22 mouse cellular contexts compared by ENCODE assay signal in genomic region chr14:80528419-80529028, GRCm38 (mm10).
DNase-seq lines count a peak whose midpoint lies in the region; ATAC-seq and TF ChIP-seq lines count a peak whose summit lies in the region.
"Had no signal": no experiment of that assay in that cellular context is flagged by ENCODE, and none has a peak within 500 bp of the region (broad histone marks: within the 10 kb centered on the region; RNA-seq: fewer than 3 reads in every experiment).

No protein-coding gene starts in this region.

- no peaks in the 10 kb centered on the region for H3K4me1 ChIP-seq in forebrain, embryonic 11.5 days (replicated peaks; ENCODE audit: control insufficient read depth, insufficient read depth, low read length)
- no peaks in the 10 kb centered on the region for H3K4me1 ChIP-seq in forebrain, embryonic 15.5 days
- H3K4me1 ChIP-seq in midbrain, embryonic 10.5 days, result peaks cover 23% of the 10 kb centered on the region
- no peaks in the 10 kb centered on the region for H3K4me1 ChIP-seq in midbrain, postnatal 0 days (ENCODE audit: insufficient read depth, low read length)
- H3K4me1 ChIP-seq in midbrain, embryonic 13.5 days (replicated peaks), result peaks cover 7% of the 10 kb centered on the region; the same call in 1 of the 2 replicates
- H3K4me1 ChIP-seq: embryonic facial prominence, embryonic 13.5 days; heart, embryonic 12.5 days; hindbrain, embryonic 10.5 days had no signal

- 20% methylated on average over 9 of the region's 9 CpGs for WGBS in forebrain, embryonic 11.5 days
- WGBS in forebrain, embryonic 15.5 days, result 12% methylated on average over 9 of the region's 9 CpGs
- 25% methylated on average over 9 of the region's 9 CpGs for WGBS in midbrain, embryonic 10.5 days
- 14% methylated on average over 9 of the region's 9 CpGs for WGBS in midbrain, postnatal 0 days
- WGBS in midbrain, embryonic 13.5 days, result 13% methylated on average over 9 of the region's 9 CpGs

- no peaks in the 10 kb centered on the region for H3K36me3 ChIP-seq in forebrain, embryonic 11.5 days (ENCODE audit: control insufficient read depth, insufficient read depth, low read length)
- H3K36me3 ChIP-seq in forebrain, embryonic 15.5 days, result no peaks in the 10 kb centered on the region
- H3K36me3 ChIP-seq in midbrain, embryonic 10.5 days, result no peaks in the 10 kb centered on the region
- H3K36me3 ChIP-seq in midbrain, postnatal 0 days (ENCODE audit: insufficient read depth, low read length), result no peaks in the 10 kb centered on the region
- H3K36me3 ChIP-seq in midbrain, embryonic 13.5 days, result no peaks in the 10 kb centered on the region
- H3K36me3 ChIP-seq: embryonic facial prominence, embryonic 13.5 days; heart, embryonic 12.5 days; hindbrain, embryonic 10.5 days had no signal

- H3K9ac ChIP-seq in forebrain, embryonic 11.5 days (ENCODE audit: low read length), result no peak overlapping the region
- H3K9ac ChIP-seq in forebrain, embryonic 15.5 days (replicated peaks), result no peak overlapping the region
- H3K9ac ChIP-seq in midbrain, postnatal 0 days (replicated peaks; ENCODE audit: low read length, poor library complexity, severe bottlenecking), result no peak overlapping the region
- no peak overlapping the region for H3K9ac ChIP-seq in midbrain, embryonic 13.5 days (replicated peaks)
- H3K9ac ChIP-seq: embryonic facial prominence, embryonic 13.5 days; heart, embryonic 12.5 days; hindbrain, embryonic 14.5 days had no signal

- no peaks in the 10 kb centered on the region; the same call in 1 of the 2 replicates for H3K27me3 ChIP-seq in forebrain, embryonic 11.5 days (ENCODE audit: control insufficient read depth, insufficient read depth, low read length)
- no peaks in the 10 kb centered on the region for H3K27me3 ChIP-seq in forebrain, embryonic 15.5 days
- H3K27me3 ChIP-seq in midbrain, embryonic 10.5 days (ENCODE audit: low read depth, poor library complexity, severe bottlenecking), result peaks cover 32% of the 10 kb centered on the region; the same call in 1 of the 2 replicates
- no peaks in the 10 kb centered on the region for H3K27me3 ChIP-seq in midbrain, postnatal 0 days (ENCODE audit: insufficient read depth, low read length)
- peaks cover 14% of the 10 kb centered on the region; the same call in 1 of the 2 replicates for H3K27me3 ChIP-seq in midbrain, embryonic 13.5 days
- H3K27me3 ChIP-seq: CH12.LX; embryonic facial prominence, embryonic 13.5 days; heart, embryonic 12.5 days had no signal

- ATAC-seq in forebrain, embryonic 11.5 days (replicated peaks; ENCODE audit: low FRiP score), result peak; percentile 82
- no peak for ATAC-seq in forebrain, embryonic 15.5 days (replicated peaks)
- ATAC-seq in midbrain, postnatal 0 days (ENCODE audit: low FRiP score), result no peak
- peak; percentile 89 for ATAC-seq in midbrain, embryonic 13.5 days
- no peak for ATAC-seq in inflammation-experienced regulatory T-cells, adult 6 months
- ATAC-seq: activated CD4-positive, CD25-positive, alpha-beta regulatory T cell, adult 4 months; intestine, embryonic 16.5 days; Patski had no signal

- H3K4me2 ChIP-seq in forebrain, embryonic 11.5 days (ENCODE audit: low read depth, low read length, severe bottlenecking), result no peak overlapping the region
- no peak overlapping the region for H3K4me2 ChIP-seq in forebrain, embryonic 15.5 days (replicated peaks)
- H3K4me2 ChIP-seq in midbrain, postnatal 0 days (ENCODE audit: low read depth, low read length, poor library complexity, severe bottlenecking), result no peak overlapping the region
- H3K4me2 ChIP-seq in midbrain, embryonic 13.5 days (replicated peaks), result no peak overlapping the region; the same call in 1 of the 2 replicates
- H3K4me2 ChIP-seq: embryonic facial prominence, embryonic 13.5 days; heart, embryonic 12.5 days; hindbrain, embryonic 14.5 days had no signal

- no peak overlapping the region for H3K27ac ChIP-seq in forebrain, embryonic 11.5 days (ENCODE audit: low read depth, low read length)
- H3K27ac ChIP-seq in forebrain, embryonic 15.5 days (replicated peaks), result no peak overlapping the region
- no peak overlapping the region for H3K27ac ChIP-seq in midbrain, embryonic 10.5 days (replicated peaks)
- H3K27ac ChIP-seq in midbrain, postnatal 0 days (ENCODE audit: low read depth, low read length), result no peak overlapping the region
- no peak overlapping the region for H3K27ac ChIP-seq in midbrain, embryonic 13.5 days
- H3K27ac ChIP-seq: embryonic facial prominence, embryonic 13.5 days; heart, adult 2 months; hindbrain, embryonic 10.5 days; hindbrain, embryonic 14.5 days had no signal

- H3K4me3 ChIP-seq in forebrain, embryonic 11.5 days (ENCODE audit: low read depth, low read length), result no peak overlapping the region
- no peak overlapping the region for H3K4me3 ChIP-seq in forebrain, embryonic 15.5 days
- H3K4me3 ChIP-seq in midbrain, embryonic 10.5 days, result no peak overlapping the region
- no peak overlapping the region for H3K4me3 ChIP-seq in midbrain, postnatal 0 days (ENCODE audit: low read depth, low read length)
- H3K4me3 ChIP-seq in midbrain, embryonic 13.5 days (replicated peaks), result no peak overlapping the region
- H3K4me3 ChIP-seq: embryonic facial prominence, embryonic 13.5 days; heart, adult 2 months; heart, embryonic 12.5 days; hindbrain, embryonic 10.5 days had no signal

- no peak for DNase-seq in forebrain, embryonic 11.5 days (ENCODE audit: low spot score)
- peak; percentile 14 for DNase-seq in midbrain, embryonic 10.5 days (ENCODE audit: low spot score)
- DNase-seq in midbrain, postnatal 0 days (ENCODE audit: low spot score), result no peak
- no peak for DNase-seq in ovary, postnatal 36 days (ENCODE audit: low spot score)
- DNase-seq: adrenal gland, postnatal 14 days; cerebellum, adult 18-20 months; cerebellum, adult 9-11 months; cerebellum, postnatal 36 days; embryo, embryonic 11 days; gastrocnemius, postnatal 10 days; heart, adult 2 months had no signal

- no peaks in the 10 kb centered on the region for H3K9me3 ChIP-seq in forebrain, embryonic 11.5 days (ENCODE audit: control insufficient read depth, low read length)
- no peaks in the 10 kb centered on the region for H3K9me3 ChIP-seq in forebrain, embryonic 15.5 days
- no peaks in the 10 kb centered on the region for H3K9me3 ChIP-seq in midbrain, embryonic 10.5 days (replicated peaks)
- H3K9me3 ChIP-seq in midbrain, postnatal 0 days (ENCODE audit: low read length), result no peaks in the 10 kb centered on the region
- no peaks in the 10 kb centered on the region for H3K9me3 ChIP-seq in midbrain, embryonic 13.5 days
- H3K9me3 ChIP-seq: embryonic facial prominence, embryonic 13.5 days; heart, embryonic 12.5 days; hindbrain, embryonic 10.5 days had no signal

- no peak for TF ChIP-seq CTCF in midbrain, postnatal 0 days (IDR thresholded peaks at IDR 0.05)

Comparison
In these comparisons a context has a peak if more than half of its experiments do, and no peak if none do; other contexts are left out.
1. ATAC-seq: peak in forebrain, embryonic 11.5 days (single experiment) and midbrain, embryonic 13.5 days (single experiment); none in forebrain, embryonic 15.5 days (single experiment), midbrain, postnatal 0 days (single experiment) and inflammation-experienced regulatory T-cells, adult 6 months (single experiment).